Mouse (Mus musculus) layer of hippocampus, adult 18-20 months (tissue): ENCODE data around the gene Rufy3. TPM values are rescaled to one million over a fixed set of nuclear protein-coding genes. Genes with fewer than 3 reads are reported as not detected.

Experiments
- DNase-seq, 2 experiments: peaks; one replicate each; pipeline ENCODE4 v3.0.0; 2022; ENCODE audit warnings: low spot score in 2 of 2
- total RNA-seq, 2 experiments: library from RNA; stranded (reverse); gene quantifications; 2 replicates each; pipeline ENCODE4 v1.2.3; 2021

The Rufy3 gene
- total RNA-seq, 2 experiments from 2014 or later: 159 to 169 TPM

DNA sequence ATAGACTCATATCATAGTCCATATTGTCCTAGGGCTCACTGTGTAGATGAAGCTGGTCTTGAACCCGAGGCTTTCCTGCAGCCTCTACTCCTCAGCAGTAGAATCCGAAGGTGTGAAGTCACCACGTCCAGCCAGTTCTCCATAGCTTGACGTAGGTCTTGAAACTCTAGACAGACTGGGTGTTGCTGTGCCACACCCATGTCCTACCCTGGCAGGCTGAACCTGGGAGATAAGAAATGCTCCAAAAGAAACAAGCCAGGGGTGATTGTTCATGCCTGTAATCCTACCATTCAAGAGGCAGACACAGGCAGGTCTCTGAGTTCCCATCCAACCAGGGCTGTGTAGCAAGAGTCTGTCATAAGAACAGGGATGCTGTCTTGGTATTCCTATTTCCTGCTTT is 62.7 kb downstream of the Rufy3 start:
- DNase-seq: no peak

DNA sequence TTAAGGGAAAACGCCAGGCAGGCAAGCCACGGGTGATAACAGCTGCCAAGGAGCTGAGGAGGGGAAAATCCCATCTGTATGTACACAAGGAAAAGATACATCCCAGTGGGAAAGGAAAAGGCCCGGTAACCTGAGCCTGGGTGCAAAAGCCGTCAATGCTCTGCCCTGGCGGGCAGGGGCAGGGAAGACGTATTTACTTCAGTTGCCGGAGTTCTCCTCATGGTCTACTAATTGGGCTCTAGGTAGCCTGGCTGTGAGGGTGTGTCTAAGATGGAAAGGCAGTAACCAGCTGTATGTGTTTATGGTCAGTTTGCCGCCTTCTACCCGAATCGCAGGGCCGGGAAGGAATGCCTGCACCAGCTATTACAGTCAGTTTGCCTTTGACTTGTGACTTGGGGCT is 64.3 kb downstream of the Rufy3 start:
- DNase-seq: no peak

DNA sequence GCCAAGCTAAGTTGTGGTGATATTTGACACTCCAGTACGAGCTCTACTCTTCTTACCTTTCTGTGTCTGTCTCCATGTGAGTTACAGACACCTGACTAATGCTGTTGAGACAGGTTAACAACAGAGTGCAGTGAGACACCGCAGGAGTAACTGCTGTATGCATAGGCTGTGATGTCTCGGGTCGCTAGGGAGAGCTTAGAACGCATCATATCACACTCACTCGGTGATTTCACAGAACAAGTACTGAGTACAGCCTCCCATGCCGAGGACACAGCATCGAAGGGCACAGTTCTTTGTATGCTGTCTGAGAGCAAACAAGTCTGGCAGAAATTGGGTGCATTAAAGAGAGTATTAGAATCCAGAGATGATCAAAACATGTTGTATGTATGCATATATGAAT is 65.1 kb downstream of the Rufy3 start:
- no peak for DNase-seq

DNA sequence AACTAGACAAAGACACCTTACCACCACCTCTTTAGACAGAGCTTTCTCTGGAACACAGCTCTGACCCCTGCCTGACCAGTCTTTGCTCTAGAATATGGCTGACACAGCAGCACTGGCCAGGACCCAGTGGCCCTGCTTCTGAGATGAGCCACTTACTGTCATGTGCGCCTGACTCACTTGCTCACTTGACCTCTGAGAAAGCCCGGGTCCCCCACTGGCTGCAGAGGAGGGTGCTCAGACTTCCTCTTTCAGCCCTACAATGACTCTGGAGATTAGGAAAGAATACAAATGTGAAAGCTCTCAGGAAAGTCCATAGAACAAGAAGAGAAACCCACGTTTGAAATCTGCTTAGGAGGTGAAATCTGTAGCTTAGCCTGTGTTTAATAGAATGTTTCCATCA is 66.0 kb downstream of the Rufy3 start:
- DNase-seq: no peak

DNA sequence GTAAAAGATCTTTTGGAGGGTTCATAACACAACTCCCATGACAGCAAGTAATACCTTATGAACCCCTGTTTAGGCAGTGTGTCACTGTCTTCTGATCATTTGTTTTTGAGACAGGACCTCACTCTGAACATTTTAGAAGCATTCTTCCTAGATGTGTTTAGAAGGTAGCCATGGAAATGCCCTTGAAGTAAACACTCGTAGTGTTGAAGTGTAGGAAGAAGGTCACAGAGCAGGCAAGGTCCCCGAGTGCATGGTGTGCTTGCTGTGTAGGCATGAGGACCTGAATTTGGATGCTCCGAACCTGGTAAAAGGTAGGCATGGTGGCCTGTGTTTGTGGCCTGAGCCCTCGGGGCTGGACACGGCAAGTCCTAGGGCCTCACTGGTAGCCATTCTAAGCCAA is 66.7 kb downstream of the Rufy3 start:
- DNase-seq: no peak

DNA sequence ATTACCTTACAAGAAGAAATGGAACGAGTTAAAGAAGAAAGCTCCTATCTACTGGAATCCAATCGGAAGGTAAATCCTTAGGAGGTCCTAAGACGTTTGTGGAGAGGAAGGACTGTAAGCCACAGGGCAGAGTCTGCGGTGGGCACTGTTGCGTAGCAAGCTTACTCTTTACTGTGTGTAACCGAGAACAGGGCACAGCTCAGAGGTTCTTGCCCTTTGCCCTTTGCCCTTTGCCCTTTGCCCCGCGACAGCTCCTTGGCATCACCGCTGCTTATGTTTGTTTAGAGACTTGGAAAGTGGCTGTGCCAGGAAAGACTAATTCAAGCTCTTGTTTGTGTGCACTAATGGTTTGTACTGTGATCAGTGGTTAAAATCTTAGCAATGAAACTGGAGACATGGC is 67.6 kb downstream of the Rufy3 start:
- DNase-seq: no peak

DNA sequence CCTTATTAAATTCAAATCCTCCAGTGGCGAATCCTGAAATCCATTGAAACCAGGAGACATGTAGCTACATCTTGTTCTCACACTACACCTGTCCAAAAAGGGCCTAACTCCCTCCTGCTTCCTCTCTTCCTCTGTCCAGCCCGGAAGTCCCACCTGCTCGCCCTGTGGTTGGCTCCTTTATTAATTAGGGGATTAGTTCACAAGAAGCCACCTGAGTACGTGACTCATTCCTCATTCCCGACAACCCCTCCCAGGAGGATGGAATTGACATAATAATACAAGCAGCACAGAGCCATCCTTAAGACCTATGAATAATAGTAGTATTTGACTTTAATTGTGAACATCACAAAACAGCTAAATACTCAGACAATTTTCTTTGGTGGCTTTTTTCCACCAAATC is 69.2 kb downstream of the Rufy3 start:
- DNase-seq: no peak

DNA sequence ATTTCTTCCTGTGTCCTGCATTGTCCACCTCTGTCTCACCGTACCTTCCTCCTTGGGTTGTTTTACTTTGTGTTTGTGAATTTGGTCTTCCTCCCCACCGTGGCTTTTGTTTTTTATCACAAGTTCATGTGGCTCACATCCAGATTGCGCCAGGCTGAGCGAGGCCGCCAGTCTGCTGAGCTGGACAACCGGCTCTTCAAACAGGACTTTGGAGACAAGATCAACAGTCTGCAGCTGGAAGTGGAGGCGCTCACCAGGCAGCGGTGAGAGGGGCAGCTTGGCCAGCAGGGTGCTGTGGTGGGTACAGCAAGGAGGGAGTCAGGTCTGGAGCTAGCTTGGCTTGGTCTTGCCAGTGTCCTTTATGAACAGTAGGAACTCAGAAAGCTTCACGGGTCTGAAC is 77.9 kb downstream of the Rufy3 start:
- DNase-seq: no peak

DNA sequence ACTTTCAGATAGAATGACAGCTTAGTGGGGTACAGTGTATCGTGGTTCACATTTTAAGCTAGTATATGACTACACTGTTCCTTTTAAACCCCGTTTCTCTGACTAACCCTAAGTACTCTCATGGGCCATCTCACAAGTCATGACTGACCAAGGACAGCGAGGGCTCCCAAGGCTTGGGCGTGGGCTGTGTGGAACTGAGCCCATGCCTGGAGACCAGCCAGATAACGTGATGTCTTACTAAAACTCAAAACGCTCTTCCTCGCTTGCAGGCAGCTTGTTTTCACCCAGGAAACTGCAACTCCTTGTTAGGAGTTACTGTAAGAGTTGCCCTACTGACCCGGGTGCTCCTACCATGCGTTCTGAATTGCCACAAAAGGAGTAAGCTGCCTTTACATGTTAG is 78.7 kb downstream of the Rufy3 start:
- no peak for DNase-seq

DNA sequence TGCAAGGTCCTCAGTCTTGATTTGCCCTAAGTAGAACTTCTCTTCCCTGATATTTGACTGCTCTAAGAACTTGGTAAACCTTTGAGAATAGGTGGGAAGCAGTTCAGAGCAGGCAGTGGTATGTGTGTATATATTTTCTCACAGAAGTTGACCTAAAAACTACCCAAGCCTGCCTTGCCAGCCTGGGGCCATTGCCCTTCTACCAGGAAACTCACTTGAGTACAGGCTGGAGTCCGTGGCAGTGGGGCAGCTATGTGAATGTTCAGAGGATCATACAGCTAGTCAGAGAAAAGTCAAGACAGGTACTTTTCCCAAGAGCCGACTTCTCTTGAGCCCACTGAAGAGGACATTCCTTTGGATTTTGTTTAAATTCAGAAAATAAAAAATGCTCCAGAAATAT is 80.1 kb downstream of the Rufy3 start:
- no peak for DNase-seq

DNA sequence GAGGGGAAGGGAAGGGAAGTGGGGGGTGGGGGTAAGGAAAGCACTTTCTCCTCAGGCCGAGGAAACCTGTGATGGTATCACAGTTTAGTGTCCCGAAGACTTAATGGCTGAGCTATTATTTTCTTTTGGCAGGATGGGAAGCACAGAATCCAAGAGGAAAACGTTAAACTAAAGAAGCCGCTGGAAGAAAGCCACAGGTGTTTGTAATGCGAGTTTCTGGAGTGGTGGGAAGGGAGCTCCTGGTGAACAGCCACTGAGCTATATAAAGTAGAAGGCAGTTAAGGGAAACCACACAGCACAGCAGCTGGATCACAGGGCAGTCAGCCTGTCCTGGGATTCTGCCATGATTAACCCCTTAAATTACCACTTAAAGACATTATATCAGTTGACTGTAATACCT is 80.6 kb downstream of the Rufy3 start:
- DNase-seq: no peak

DNA sequence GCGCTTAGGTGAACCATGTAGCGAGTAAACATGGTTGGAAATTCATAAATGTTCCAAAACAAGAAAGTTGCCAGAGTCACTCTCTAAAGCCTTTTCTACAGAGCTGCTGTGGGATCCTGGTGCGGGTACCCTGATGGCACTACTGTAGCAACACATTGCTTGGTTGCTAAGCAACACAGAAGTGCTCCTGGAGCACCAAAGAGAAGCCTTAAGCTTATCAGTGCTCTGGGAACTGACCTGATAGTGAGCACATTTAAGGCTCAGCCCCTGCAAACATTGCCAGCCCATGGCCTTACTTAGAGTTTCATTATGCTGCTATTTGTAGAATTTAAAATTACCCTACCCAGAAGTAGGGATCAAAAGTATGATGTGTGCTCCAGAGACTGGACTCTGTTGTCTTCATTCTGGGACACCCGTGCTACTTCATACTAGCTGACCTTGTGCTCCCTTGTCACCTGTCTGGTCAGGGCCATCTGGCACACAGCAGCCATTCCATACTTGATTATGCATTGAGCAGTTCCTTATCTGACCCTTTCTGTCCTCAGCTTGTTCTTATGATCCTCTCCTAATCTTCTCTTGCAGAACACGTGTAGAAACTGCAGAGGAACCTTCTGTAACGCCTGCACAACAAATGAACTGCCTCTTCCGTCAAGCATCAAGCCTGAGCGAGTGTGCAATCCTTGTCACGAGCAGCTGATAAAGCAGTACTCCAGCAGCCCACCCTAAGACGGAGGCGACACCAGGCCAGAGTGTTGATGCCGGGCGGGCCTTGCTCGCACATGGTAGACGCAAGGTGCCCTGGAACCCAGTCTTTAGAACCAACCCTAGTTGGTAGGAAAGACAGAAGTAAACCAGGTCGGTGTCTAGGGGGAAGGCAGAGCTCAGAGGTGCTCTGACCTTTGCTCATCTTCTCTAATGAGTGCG is 84.7 kb downstream of the Rufy3 start:
- peak in 1 of 2 experiments; percentile 34 for DNase-seq

DNA sequence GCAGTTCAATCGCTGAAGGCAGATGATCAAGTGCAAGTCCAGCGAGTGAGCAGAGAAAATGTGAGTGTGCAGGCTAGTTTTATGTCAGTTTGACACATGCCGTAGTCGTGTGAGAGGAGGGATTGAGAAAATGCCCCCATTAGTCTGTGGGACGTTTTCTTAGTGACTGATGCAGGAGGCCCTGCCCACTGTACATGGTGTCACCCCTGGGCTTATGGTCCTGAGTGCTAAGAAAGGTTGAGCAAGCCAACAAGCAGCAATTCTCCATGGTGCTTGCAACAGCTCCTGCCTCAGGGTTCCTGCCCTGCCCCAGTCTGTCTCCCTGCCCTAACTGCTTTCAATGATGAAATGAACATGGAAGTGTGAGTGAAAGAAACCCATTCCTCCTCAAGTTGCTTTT is 87.7 kb downstream of the Rufy3 start:
- no peak for DNase-seq

DNA sequence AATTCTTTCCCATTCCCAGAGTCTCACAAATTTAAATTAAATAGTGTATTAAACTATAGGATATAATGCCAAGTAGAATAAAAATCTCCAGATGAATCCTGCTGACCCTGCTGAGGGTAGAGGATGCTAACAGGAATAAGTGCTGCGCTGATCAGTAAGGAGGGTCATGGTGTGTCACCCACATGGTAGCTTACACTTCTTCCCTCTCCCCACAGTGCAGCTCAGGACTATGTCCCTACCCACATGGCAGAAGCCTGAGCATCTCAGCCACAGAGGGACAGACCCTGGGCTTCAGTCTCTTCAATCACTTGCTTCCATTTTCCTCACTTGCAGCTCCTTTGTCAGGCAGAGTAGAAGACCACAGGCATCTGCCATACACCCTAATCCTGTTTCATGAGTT is 93.0 kb downstream of the Rufy3 start:
- no peak for DNase-seq

DNA sequence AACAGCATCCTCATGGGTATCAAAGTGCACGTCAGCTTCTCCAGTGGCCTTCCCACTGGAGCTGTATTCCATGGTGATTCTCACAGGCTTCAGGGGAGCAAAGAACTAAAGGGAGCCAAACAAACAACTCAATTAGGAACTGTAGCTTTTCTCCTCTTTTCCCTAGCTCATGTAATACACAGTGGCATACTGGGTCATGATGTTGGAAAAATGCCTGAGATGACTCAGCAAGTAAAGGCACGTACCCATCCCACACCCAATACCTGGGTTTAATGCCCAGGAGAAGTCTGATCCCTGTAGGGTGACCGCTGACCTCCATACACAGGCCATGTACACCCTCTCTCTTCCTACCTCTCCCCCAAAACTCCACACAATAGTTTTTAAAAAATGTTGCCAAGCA is 98.3 kb downstream of the Rufy3 start:
- no peak for DNase-seq

DNA sequence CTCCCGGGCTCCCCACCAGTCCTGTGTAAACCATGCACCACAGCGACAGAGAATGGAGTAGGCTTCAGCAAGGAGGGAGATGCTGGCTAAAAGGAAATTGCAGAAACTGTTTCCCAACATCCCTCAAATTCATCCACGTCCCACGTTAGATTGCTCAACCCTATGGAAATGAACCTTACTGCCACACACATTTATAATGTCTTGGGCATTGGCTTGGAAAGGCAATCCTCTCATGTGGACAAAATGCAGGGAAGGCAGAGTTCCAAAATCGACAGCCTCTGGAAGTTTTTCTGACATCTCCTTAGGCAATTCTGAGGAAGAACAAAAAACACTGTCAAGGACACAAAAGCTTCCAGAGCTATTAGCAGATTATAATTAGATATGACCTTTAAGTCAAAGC is 99.0 kb downstream of the Rufy3 start:
- DNase-seq: no peak

DNA sequence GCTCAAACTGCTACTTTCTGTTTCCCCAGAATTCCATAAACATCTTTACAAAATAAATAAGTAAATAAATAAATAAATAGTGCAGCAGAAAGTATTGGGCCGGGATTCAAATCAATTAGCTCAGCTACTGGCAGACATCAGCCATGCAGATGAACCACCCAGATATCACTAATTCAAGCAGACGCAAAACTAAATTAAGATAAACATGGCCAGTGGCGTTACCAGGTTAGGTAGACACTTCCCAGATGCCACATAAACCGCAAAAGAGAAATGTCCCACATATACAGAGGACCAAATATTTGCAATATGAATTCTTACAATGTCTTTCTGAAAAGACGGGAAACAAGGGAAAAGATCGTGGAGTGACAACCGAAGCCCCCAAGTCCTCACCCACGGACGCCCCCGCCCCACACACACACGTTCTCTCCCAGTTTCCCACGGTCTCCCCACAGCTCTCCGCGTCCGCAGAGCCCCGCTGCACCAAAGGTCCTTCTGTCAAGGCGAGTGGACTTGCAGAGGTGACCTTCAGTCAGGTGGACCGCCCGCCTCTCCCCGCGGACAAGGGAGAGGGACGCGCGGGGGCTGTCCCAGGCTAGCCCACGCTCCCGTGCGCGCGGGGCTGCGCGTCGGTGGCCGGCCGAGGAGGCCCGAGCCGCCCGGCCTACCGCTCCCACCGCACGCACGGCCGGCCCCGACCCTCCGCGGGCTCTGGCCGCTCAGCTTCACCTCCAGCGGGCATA is 110.0 kb downstream of the Rufy3 start:
- peak; percentile 13 to 36 for DNase-seq

DNA sequence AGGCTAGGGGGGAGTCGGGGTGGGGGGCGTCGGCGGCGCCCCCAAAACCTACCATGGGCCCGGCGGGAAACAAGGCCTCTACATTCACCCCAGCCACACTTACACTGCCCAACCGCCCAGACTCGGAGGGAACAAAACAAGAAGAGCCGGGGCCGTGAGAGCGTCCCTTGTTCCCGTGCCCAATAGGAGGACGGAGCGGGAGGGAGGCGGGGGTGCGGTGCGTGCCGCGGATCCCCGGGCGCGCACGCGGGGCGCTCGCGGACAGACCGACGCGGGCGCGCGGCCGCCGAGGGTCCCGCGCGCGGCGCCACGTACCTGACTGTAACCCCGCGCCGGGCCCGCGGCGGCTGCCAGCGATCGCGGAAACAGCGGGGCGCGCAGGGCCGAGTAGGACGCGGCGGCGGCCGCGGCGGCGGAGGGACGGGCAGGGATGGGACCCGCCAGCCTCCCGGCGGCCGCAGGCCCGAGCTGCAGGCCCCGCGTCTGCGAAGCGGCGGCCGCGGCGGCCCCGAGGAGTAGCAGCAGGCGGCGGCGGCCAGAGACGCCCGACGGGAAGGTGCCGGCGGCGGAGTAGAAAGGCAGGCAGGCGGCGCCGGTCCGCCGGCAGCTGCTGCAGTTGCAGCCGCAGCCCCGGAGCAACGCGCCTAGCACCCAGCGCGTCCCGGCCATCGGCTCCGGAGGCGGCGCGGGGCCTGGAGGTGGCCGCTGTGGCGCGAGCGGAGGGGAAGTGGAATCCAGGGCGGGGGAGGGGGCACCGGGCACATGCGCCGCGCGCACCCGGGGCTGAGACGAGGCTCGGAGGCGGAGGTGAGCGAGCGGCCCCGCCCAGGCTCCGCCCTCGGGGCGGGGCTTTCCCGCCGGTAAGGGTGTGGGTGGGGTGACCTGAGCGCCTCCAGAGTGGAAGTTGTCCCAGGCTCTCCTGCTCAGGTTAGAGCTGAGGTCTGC is 110.9 kb downstream of the Rufy3 start, which contains the start of gene Grsf1:
Grsf1 (minus strand) TSS at position 729 of the 945 bp plus-strand sequence.
- peak; percentile 86 to 91 for DNase-seq

DNA sequence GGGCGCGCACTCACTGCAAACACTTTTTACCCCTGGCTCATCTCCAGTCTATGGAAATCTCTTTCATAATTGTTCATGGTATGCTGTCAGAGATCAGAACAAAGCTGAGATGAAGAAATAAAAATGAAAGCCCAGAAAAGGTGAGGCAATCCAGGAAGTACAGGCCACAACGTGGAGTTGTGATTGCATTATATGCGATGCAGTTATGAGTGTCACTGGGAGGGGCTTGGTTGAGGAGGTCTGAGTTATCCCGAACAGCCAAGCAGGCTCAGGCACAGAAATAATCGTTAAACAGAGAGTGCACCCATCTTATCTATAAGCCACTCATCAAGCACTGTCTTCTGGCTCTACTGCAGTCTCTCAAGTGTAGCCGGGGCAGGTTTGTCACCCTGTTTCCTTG is 114.1 kb downstream of the Rufy3 start:
- no peak for DNase-seq

DNA sequence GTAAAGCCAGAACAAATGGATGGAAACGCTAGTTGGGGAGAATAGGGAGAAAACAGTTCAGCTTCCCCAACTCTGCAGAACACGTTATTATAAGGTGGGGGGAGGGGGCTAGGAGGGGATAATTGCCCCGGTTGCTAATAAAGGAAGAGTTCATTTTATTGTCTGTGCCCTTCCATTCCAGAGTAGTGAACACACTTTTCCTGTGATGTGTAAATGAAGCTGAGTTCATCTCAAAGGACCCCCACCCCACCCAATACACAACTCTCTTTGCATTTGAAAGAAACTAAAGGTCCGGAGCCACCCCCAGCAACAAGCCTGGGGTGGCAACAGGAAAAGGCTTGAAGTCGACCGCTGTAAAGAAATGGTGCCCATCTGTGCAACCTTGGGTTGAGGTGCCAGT is 114.5 kb downstream of the Rufy3 start:
- DNase-seq: no peak

DNA sequence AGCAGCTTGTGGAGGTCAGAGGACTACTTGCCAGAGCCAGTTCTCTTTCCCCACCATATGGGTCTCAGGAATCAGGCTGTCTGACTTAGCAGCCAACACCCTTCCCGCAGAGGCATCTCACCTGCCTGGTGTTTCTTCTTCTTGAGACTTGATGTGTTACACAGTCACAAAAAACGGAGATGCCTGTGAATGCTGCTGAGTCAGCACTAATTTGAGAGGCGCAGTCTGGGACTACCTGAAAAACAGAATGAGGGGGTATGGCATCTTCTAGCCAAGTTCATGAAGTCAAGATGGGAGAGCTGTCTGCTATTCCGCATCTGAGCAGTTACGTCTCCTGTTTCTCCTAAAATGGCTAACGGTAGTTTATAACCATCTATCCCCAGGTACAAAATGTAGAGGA is 115.7 kb downstream of the Rufy3 start:
- no peak for DNase-seq
